Mouse (Mus musculus) stomach, adult 2 months (tissue): ENCODE data around the gene Col2a1. TPM values are rescaled to one million over a fixed set of nuclear protein-coding genes. Genes with fewer than 3 reads are reported as not detected.

Source experiments
- polyA plus RNA-seq: library from polyadenylated mRNA; depleted of rRNA; stranded (reverse); fragments of >200 nt; gene quantifications from 2 replicates; pipeline ENCODE4 v1.2.3, GENCODE M21; 2012; rRNA removed

Col2a1 gene
- polyA plus RNA-seq, result not detected in 2 replicates

GRCm38 (mm10) chr15:98003822-98004739, at the start of gene Col2a1:
Gene Col2a1 (minus strand): TSS chr15:98004695.

GRCm38 (mm10) chr15:97963989-97964835, 40.3 kb downstream of the Col2a1 start, which contains the start of gene Tmem106c:
Gene Tmem106c (plus strand): TSS chr15:97964200.

Other genes with a start within 250 kb of the Col2a1 start
- gene Rapgef3, start 236.7 kb downstream of the Col2a1 start, polyA plus RNA-seq, result 12.1 and 12.2 TPM in 2 replicates
- 48.8 and 57.4 TPM in 2 replicates for gene Slc48a1, start 226.2 kb downstream of the Col2a1 start, polyA plus RNA-seq
- 26.2 and 28.8 TPM in 2 replicates for gene Hdac7, start 160.2 kb downstream of the Col2a1 start, polyA plus RNA-seq
- 1.2 and 1.6 TPM in 2 replicates for gene Vdr, start 94.1 kb downstream of the Col2a1 start, polyA plus RNA-seq
- gene Tmem106c, start 40.5 kb downstream of the Col2a1 start, polyA plus RNA-seq, result 10.2 and 10.9 TPM in 2 replicates
- gene Pfkm, start 87.9 kb upstream of the Col2a1 start, polyA plus RNA-seq, result 12.6 and 15.5 TPM in 2 replicates
- 2.3 and 2.9 TPM in 2 replicates for gene Senp1, start 89.0 kb upstream of the Col2a1 start, polyA plus RNA-seq
- gene Asb8, start 160.9 kb upstream of the Col2a1 start, polyA plus RNA-seq, result 10.0 and 12.6 TPM in 2 replicates
- 0.13 and 0.22 TPM in 2 replicates for gene Ccdc184, start 162.5 kb upstream of the Col2a1 start, polyA plus RNA-seq
- gene Olfr288, start 190.8 kb upstream of the Col2a1 start, polyA plus RNA-seq, result not detected in 2 replicates
- not detected in 2 replicates for gene Gm44579, start 216.3 kb upstream of the Col2a1 start, polyA plus RNA-seq
- gene Olfr287, start 216.4 kb upstream of the Col2a1 start, polyA plus RNA-seq, result 0.25 TPM in 1 of 2 replicates, not detected in the other
- 0.15 and 0.22 TPM in 2 replicates for gene Olfr286, start 229.8 kb upstream of the Col2a1 start, polyA plus RNA-seq